In genomic region chr11:102296491-102297472, GRCm38 (mm10) we compare ENCODE assay signal across 8 mouse cellular contexts. TPM values are rescaled to one million over a fixed set of nuclear protein-coding genes. Genes with fewer than 3 reads are reported as not detected.
DNase-seq lines count a peak whose midpoint lies in the region; ATAC-seq lines count a peak whose summit lies in the region.

Gene Atxn7l3, minus strand, starts transcription at chr11:102296631.

- H3K4me1 ChIP-seq in hindbrain, embryonic 11.5 days (replicated peaks; ENCODE audit: control insufficient read depth, insufficient read depth, low read length), result peaks cover 8% of the 10 kb centered on the region

- DNase-seq in MN1 (ENCODE audit: low spot score), result peak; percentile 98
- DNase-seq in cerebellum, adult 9-10 months, result peak; percentile 98
- peak; percentile 97 to 98 for DNase-seq in frontal cortex, adult 2 months (ENCODE audit: extremely low spot score in 1 of 2, low spot score in 1 of 2)
- peak; percentile 97 for DNase-seq in hindbrain, embryonic 11.5 days (ENCODE audit: low spot score)
- peak; percentile 95 to 97 for DNase-seq in layer of hippocampus, postnatal 10 days (ENCODE audit: low spot score in 2 of 2)
- peak; percentile 100 for DNase-seq in lung, postnatal 10 days
- DNase-seq in ovary, postnatal 36 days (ENCODE audit: low spot score), result peak; percentile 99
- DNase-seq in thymus, postnatal 25 days, result peak; percentile 99

- no peaks in the 10 kb centered on the region for H3K27me3 ChIP-seq in hindbrain, embryonic 11.5 days (ENCODE audit: control insufficient read depth, insufficient read depth, low read length)

- peak within 1 kb of the TSS; percentile 99 for H3K27ac ChIP-seq in hindbrain, embryonic 11.5 days (ENCODE audit: low read depth, low read length)

- ATAC-seq in hindbrain, embryonic 11.5 days (ENCODE audit: low FRiP score), result peak; percentile 91

- 0% methylated on average over 52 of the region's 125 CpGs for WGBS in hindbrain, embryonic 11.5 days

- no peaks in the 10 kb centered on the region for H3K9me3 ChIP-seq in hindbrain, embryonic 11.5 days (ENCODE audit: control insufficient read depth, low read length)

- peak within 1 kb of the TSS; percentile 95 for H3K4me3 ChIP-seq in hindbrain, embryonic 11.5 days (ENCODE audit: low read depth, low read length)

- H3K4me2 ChIP-seq in hindbrain, embryonic 11.5 days (replicated peaks; ENCODE audit: low read depth, low read length), result peak within 1 kb of the TSS; percentile 85

- peaks cover 4% of the 10 kb centered on the region; the same call in 1 of the 2 replicates for H3K36me3 ChIP-seq in hindbrain, embryonic 11.5 days (ENCODE audit: control insufficient read depth, insufficient read depth, low read length)

- H3K9ac ChIP-seq in hindbrain, embryonic 11.5 days (ENCODE audit: low read depth, low read length), result peak within 1 kb of the TSS; percentile 88

RNA-seq across cellular contexts. Expression of gene Atxn7l3, which starts in this region (rescaled TPM):
- 142 and 147 TPM in 2 replicates for polyA plus RNA-seq in frontal cortex, adult 2 months (2012; rRNA removed)
- 17.5 and 22.0 TPM in 2 replicates for polyA plus RNA-seq in hindbrain, embryonic 11.5 days (2014; fragmentation: Nextera tagmentation; extraction: Ambion mirVana)
- total RNA-seq in layer of hippocampus, postnatal 10 days (2021), result 100 to 1,000 TPM; 146 to 150 TPM

Comparison
In these comparisons a context has a peak if more than half of its experiments do, and no peak if none do; other contexts are left out.
1. Peak in every context shown above with its lines: DNase-seq, ATAC-seq, H3K4me3 ChIP-seq and H3K27ac ChIP-seq.